Mouse (Mus musculus): Measurements from ENCODE around the gene Rabl3. TPM values are rescaled to one million over a fixed set of nuclear protein-coding genes. Genes with fewer than 3 reads are reported as not detected.

The Rabl3 gene
- total and polyA plus RNA-seq, 3 experiments = 7.3 to 13.5 TPM; not detected in 1

- Histone ChIP-seq H3K4me1 (ENCODE audit: control insufficient read depth in 1 of 2, insufficient read depth in 2 of 2, low read length in 2 of 2) (peaks cover 0 to 2% of the 10 kb centered on the region in 2 experiments; a peak in 1 of 4 replicates), H3K79me2 (ENCODE audit: control insufficient read depth, insufficient read depth, low read length, poor library complexity) (no peaks in the 10 kb centered on the region; the same call in 1 of the 2 replicates), H3K9me3 (replicated peaks; ENCODE audit: insufficient read depth, low read length) (no peaks in the 10 kb centered on the region), H3K27me3 (ENCODE audit: control insufficient read depth in 1 of 2, insufficient read depth in 2 of 2, low read length in 2 of 2) (no peaks in the 10 kb centered on the region), H3K36me3 (ENCODE audit: control insufficient read depth in 1 of 2, insufficient read depth in 2 of 2, low read length in 2 of 2) (peaks cover 6 to 30% of the 10 kb centered on the region in 2 experiments), H3K27ac (ENCODE audit: control insufficient read depth, low read depth, low read length) (no peak overlapping the region), H3K4me3 (ENCODE audit: control insufficient read depth in 1 of 2, insufficient read depth in 1 of 2, low read depth in 2 of 2, low read length in 2 of 2) (no peak overlapping the region), H3K9ac (ENCODE audit: control insufficient read depth, low read depth, low read length, poor library complexity, severe bottlenecking) (no peak overlapping the region)
- DNase-seq (ENCODE audit: low read depth, low spot score) = no peak
- no peak for TF ChIP-seq RAD21 (IDR thresholded peaks at IDR 0.05; ENCODE audit: low read depth, low read length)
- no peak for TF ChIP-seq MYC (IDR thresholded peaks at IDR 0.05; ENCODE audit: low read depth, low read length)
- TF ChIP-seq USF2 (IDR thresholded peaks at IDR 0.05; ENCODE audit: borderline replicate concordance in 1 of 2, insufficient read depth in 1 of 2, low read depth in 1 of 2, low read length in 2 of 2) = no peak
- no peak for TF ChIP-seq TAL1 (IDR thresholded peaks at IDR 0.05; ENCODE audit: low read length)
- TF ChIP-seq MEF2A (IDR thresholded peaks at IDR 0.05; ENCODE audit: extremely low read depth, insufficient replicate concordance, low read depth, low read length, poor library complexity, severe bottlenecking) = no peak
- TF ChIP-seq GABPA (IDR thresholded peaks at IDR 0.05; ENCODE audit: low read depth, low read length) = no peak
- TF ChIP-seq SMC3 (IDR thresholded peaks at IDR 0.05; ENCODE audit: low read depth, low read length) = no peak
- TF ChIP-seq HCFC1 (IDR thresholded peaks at IDR 0.05; ENCODE audit: low read depth, low read length) = no peak
- no peak for TF ChIP-seq POLR2AphosphoS5 (IDR thresholded peaks at IDR 0.05; ENCODE audit: borderline replicate concordance, low read depth, low read length)
Observed at GRCm38 (mm10) chr16:37520190-37521040, 19.3 kb upstream of the Rabl3 start.

- H3K4me1 ChIP-seq (ENCODE audit: control insufficient read depth in 1 of 2, insufficient read depth in 2 of 2, low read length in 2 of 2) = peaks cover 0 to 2% of the 10 kb centered on the region in 2 experiments; a peak in 1 of 4 replicates
- no peak for DNase-seq (ENCODE audit: low read depth, low spot score)
- H3K4me3 ChIP-seq (ENCODE audit: control insufficient read depth in 1 of 2, insufficient read depth in 1 of 2, low read depth in 2 of 2, low read length in 2 of 2) = no peak overlapping the region
- H3K27me3 ChIP-seq (ENCODE audit: control insufficient read depth in 1 of 2, insufficient read depth in 2 of 2, low read length in 2 of 2) = no peaks in the 10 kb centered on the region
- H3K36me3 ChIP-seq (ENCODE audit: control insufficient read depth in 1 of 2, insufficient read depth in 2 of 2, low read length in 2 of 2) = peaks cover 6 to 36% of the 10 kb centered on the region in 2 experiments
- no peak overlapping the region for H3K27ac ChIP-seq (ENCODE audit: control insufficient read depth, low read depth, low read length)
- peaks cover 9% of the 10 kb centered on the region for H3K79me2 ChIP-seq (ENCODE audit: control insufficient read depth, insufficient read depth, low read length, poor library complexity)
- TF ChIP-seq NELFE (IDR thresholded peaks at IDR 0.05; ENCODE audit: low read depth, low read length) (no peak), HCFC1 (IDR thresholded peaks at IDR 0.05; ENCODE audit: low read depth, low read length) (no peak), POLR2AphosphoS2 (IDR thresholded peaks at IDR 0.05; ENCODE audit: low read length) (no peak), ZMIZ1 (IDR thresholded peaks at IDR 0.05; ENCODE audit: low read depth, low read length) (no peak), TBP (IDR thresholded peaks at IDR 0.05; ENCODE audit: low read depth, low read length) (no peak), BHLHE40 (IDR thresholded peaks at IDR 0.05; ENCODE audit: borderline replicate concordance, low read depth, low read length) (no peak), EP300 (IDR thresholded peaks at IDR 0.05; ENCODE audit: low read depth in 1 of 2, low read length in 2 of 2) (no peak), JUND (IDR thresholded peaks at IDR 0.05; ENCODE audit: low read depth, low read length) (no peak), UBTF (IDR thresholded peaks at IDR 0.05; ENCODE audit: borderline replicate concordance, insufficient read depth, low read depth, low read length) (no peak), SIN3A (IDR thresholded peaks at IDR 0.05; ENCODE audit: low read length) (no peak), MAX (IDR thresholded peaks at IDR 0.05; ENCODE audit: low read length) (no peak), NRF1 (IDR thresholded peaks at IDR 0.05; ENCODE audit: insufficient read depth, low read depth, low read length, poor library complexity, severe bottlenecking) (no peak), CHD1 (IDR thresholded peaks at IDR 0.05; ENCODE audit: low read depth, low read length) (no peak), USF1 (IDR thresholded peaks at IDR 0.05; ENCODE audit: low read depth, low read length) (no peak)
- H3K9me3 ChIP-seq (replicated peaks; ENCODE audit: insufficient read depth, low read length) = no peaks in the 10 kb centered on the region
- no peak overlapping the region for H3K9ac ChIP-seq (ENCODE audit: control insufficient read depth, low read depth, low read length, poor library complexity, severe bottlenecking)
Observed at GRCm38 (mm10) chr16:37522100-37522697, 17.5 kb upstream of the Rabl3 start.

Data from MEL (cell line).